Mouse (Mus musculus) effector memory CD4-positive, alpha-beta T cell, adult 5 months (primary cell): ENCODE results near the gene Prg3. TPM values are rescaled to one million over a fixed set of nuclear protein-coding genes. Genes with fewer than 3 reads are reported as not detected.

Experiments used
- polyA plus RNA-seq: library from polyadenylated mRNA; unstranded; fragments of 100-300 nt; shearing (Covaris generic); gene quantifications from one replicate; pipeline ENCODE4 v1.2.1, GENCODE M21; 2017

The Prg3 gene
- polyA plus RNA-seq: not detected

GRCm38 (mm10) chr2:84987930-84988329 lies at the start of gene Prg3:
Gene Prg3, plus strand, starts transcription at chr2:84988215.

GRCm38 (mm10) chr2:84980188-84980587 lies 7.8 kb upstream of the Prg3 start, which contains the start of gene Prg2:
Gene Prg2, plus strand, starts transcription at chr2:84980461.

GRCm38 (mm10) chr2:85037047-85038026 lies 49.3 kb downstream of the Prg3 start, which contains the start of the genes Ssrp1 and P2rx3:
Gene Ssrp1, plus strand, starts transcription at chr2:85037234.
Gene P2rx3, minus strand, starts transcription at chr2:85037462.

Other genes with a start within 250 kb of the Prg3 start
- gene Gm19426, start 244.6 kb upstream of the Prg3 start, polyA plus RNA-seq: not detected
- not detected for gene Serping1, start 212.8 kb upstream of the Prg3 start, polyA plus RNA-seq
- gene Ube2l6, start 189.4 kb upstream of the Prg3 start, polyA plus RNA-seq: 3.2 TPM
- not detected for gene Smtnl1, start 165.6 kb upstream of the Prg3 start, polyA plus RNA-seq
- gene Timm10, start 161.2 kb upstream of the Prg3 start, polyA plus RNA-seq: 13.5 TPM
- 11.1 TPM for gene Slc43a1, start 149.4 kb upstream of the Prg3 start, polyA plus RNA-seq
- not detected for gene Rtn4rl2, start 101.5 kb upstream of the Prg3 start, polyA plus RNA-seq
- gene Slc43a3, start 51.6 kb upstream of the Prg3 start, polyA plus RNA-seq: 1.0 TPM
- gene Prg2, start 7.8 kb upstream of the Prg3 start, polyA plus RNA-seq: not detected
- gene Ssrp1, start 49.0 kb downstream of the Prg3 start, polyA plus RNA-seq: 159 TPM
- gene P2rx3, start 49.2 kb downstream of the Prg3 start, polyA plus RNA-seq: not detected
- gene Tnks1bp1, start 59.8 kb downstream of the Prg3 start, polyA plus RNA-seq: 12.3 TPM
- not detected for gene Aplnr, start 148.0 kb downstream of the Prg3 start, polyA plus RNA-seq
- not detected for gene Lrrc55, start 209.0 kb downstream of the Prg3 start, polyA plus RNA-seq